Mouse (Mus musculus) lung, embryonic 14.5 days (tissue): ENCODE results near the gene Cenpk. TPM values are rescaled to one million over a fixed set of nuclear protein-coding genes. Genes with fewer than 3 reads are reported as not detected.
A peak's percentile ranks its signal among the peaks of the same experiment; 100 is the strongest.

ENCODE experiments used
- ATAC-seq: fragments of 200-750 bp; cut with Nextera tagmentation; 2 replicates; pipeline ENCODE4 v1.8.0; 2017; ENCODE audit warnings: mild to moderate bottlenecking, moderate TSS enrichment, moderate library complexity; ENCODE audit not compliant: insufficient read depth
- DNase-seq: peaks from one replicate; pipeline ENCODE4 v3.0.0-alpha.2; 2015
- H3K27ac ChIP-seq: fragments of 300-500 bp; sonication (generic); 2 replicates; pipeline ENCODE4 v1.5.1; 2014; ENCODE audit warnings: low read depth, mild to moderate bottlenecking, moderate library complexity
- H3K27me3 ChIP-seq: fragments of 300-500 bp; sonication (generic); 2 replicates; pipeline ENCODE4 v1.6.1; 2014; ENCODE audit warnings: low read length, control low read depth; ENCODE audit not compliant: insufficient read depth
- H3K36me3 ChIP-seq: fragments of 300-500 bp; sonication (generic); 2 replicates; pipeline ENCODE4 v1.6.1; 2014; ENCODE audit warnings: control low read depth; ENCODE audit not compliant: insufficient read depth
- H3K4me1 ChIP-seq: fragments of 300-500 bp; sonication (generic); 2 replicates; pipeline ENCODE4 v1.6.1; 2014; ENCODE audit warnings: antibody characterized with exemption, control low read depth; ENCODE audit not compliant: insufficient read depth
- H3K4me2 ChIP-seq: fragments of 300-500 bp; sonication (generic); 2 replicates; pipeline ENCODE4 v1.6.1; 2014; ENCODE audit warnings: mild to moderate bottlenecking
- H3K4me3 ChIP-seq: fragments of 300-500 bp; sonication (generic); 2 replicates; pipeline ENCODE4 v1.5.1; 2014; ENCODE audit warnings: low read depth, low read length
- H3K9ac ChIP-seq: fragments of 300-500 bp; sonication (generic); 2 replicates; pipeline ENCODE4 v1.6.1; 2014
- H3K9me3 ChIP-seq: fragments of 300-500 bp; sonication (generic); 2 replicates; pipeline ENCODE4 v1.6.1; 2016; ENCODE audit warnings: low read depth, low read length, control low read depth
- CTCF ChIP-seq: IDR thresholded peaks from 2 replicates; pipeline ENCODE4 v1.5.1; 2016; ENCODE audit warnings: antibody characterized with exemption, low read depth
- WGBS: fragments of 180-500 bp; shearing (Covaris S2); extraction: QIAGEN DNeasy Blood & Tissue Kit; methylation state at CpG from one replicate; pipeline ENCODE4 v1.1.7; 2014; 5-methylcytosine and 5-hydroxymethylcytosine counted together
- polyA plus RNA-seq: library from polyadenylated mRNA; unstranded; fragments of >200 nt; fragmentation: Nextera tagmentation; extraction: Ambion mirVana; gene quantifications from 2 replicates; pipeline ENCODE4 v1.2.1, GENCODE M21; 2014

The Cenpk gene
- polyA plus RNA-seq, 1 experiment from 2014 or later, result 89.4 TPM

GRCm38 (mm10) chr13:104288226-104288859 lies 59.9 kb downstream of the Cenpk start:
- H3K36me3 ChIP-seq, result no peaks in the 10 kb centered on the region
- ATAC-seq (peak; percentile 85), DNase-seq (peak; percentile 96)
- peak overlapping the region; percentile 44 for H3K4me3 ChIP-seq
- H3K27me3 ChIP-seq, result no peaks in the 10 kb centered on the region
- WGBS, result 0% methylated on average over 7 of the region's 7 CpGs
- peak overlapping the region; percentile 77 for H3K4me2 ChIP-seq
- no peaks in the 10 kb centered on the region for H3K9me3 ChIP-seq
- TF ChIP-seq CTCF, result no peak
- peak overlapping the region; percentile 56 for H3K9ac ChIP-seq
- H3K4me1 ChIP-seq, result no peaks in the 10 kb centered on the region
- peak overlapping the region; percentile 83 for H3K27ac ChIP-seq

GRCm38 (mm10) chr13:104289176-104289575 lies 60.8 kb downstream of the Cenpk start:
- Histone ChIP-seq H3K9me3 (no peaks in the 10 kb centered on the region), H3K27me3 (no peaks in the 10 kb centered on the region), H3K4me2 (peak overlapping the region; percentile 77), H3K4me1 (no peaks in the 10 kb centered on the region), H3K27ac (peak overlapping the region; percentile 83; the same call in 1 of the 2 replicates), H3K4me3 (peak overlapping the region; percentile 44), H3K36me3 (no peaks in the 10 kb centered on the region), H3K9ac (no peak overlapping the region)
- DNase-seq (peak; percentile 21), ATAC-seq (no peak)
- no peak for TF ChIP-seq CTCF

GRCm38 (mm10) chr13:104295472-104295871 lies 67.1 kb downstream of the Cenpk start:
- DNase-seq, result no peak
- H3K27ac ChIP-seq, result no peak overlapping the region
- H3K4me3 ChIP-seq, result no peak overlapping the region
- H3K4me1 ChIP-seq, result no peaks in the 10 kb centered on the region
- 0 out of 2 replicates have a peak, but pooled peaks cover 6% of the 10 kb centered on the region for H3K36me3 ChIP-seq
- H3K27me3 ChIP-seq, result no peaks in the 10 kb centered on the region
- TF ChIP-seq CTCF, result no peak
- H3K4me2 ChIP-seq, result no peak overlapping the region
- H3K9me3 ChIP-seq, result no peaks in the 10 kb centered on the region
- H3K9ac ChIP-seq, result no peak overlapping the region
- WGBS, result 82% methylated on average over 1 of the region's 1 CpGs
- ATAC-seq, result no peak

Other genes with a start within 250 kb of the Cenpk start
- 23.3 and 24.8 TPM in 2 replicates for gene Nln, start 119.0 kb upstream of the Cenpk start, polyA plus RNA-seq
- 5.5 and 6.3 TPM in 2 replicates for gene Sgtb, start 118.9 kb upstream of the Cenpk start, polyA plus RNA-seq
- gene Trappc13, start 50.1 kb upstream of the Cenpk start, polyA plus RNA-seq, result 65.5 and 66.5 TPM in 2 replicates
- 19.2 TPM in 2 replicates for gene Trim23, start 49.8 kb upstream of the Cenpk start, polyA plus RNA-seq
- 17.8 and 17.9 TPM in 2 replicates for gene Ppwd1, start 232 bp downstream of the Cenpk start, polyA plus RNA-seq
- gene Adamts6, start 59.2 kb downstream of the Cenpk start, polyA plus RNA-seq, result 4.5 and 5.9 TPM in 2 replicates